Mouse (Mus musculus) liver, embryonic 14.5 days (tissue): ENCODE measurements at regions not wholly inside any gene's neighbourhood (a gene's known extent, or its start where the extent isn't known, plus 50 kb on each side); places are given as distances from the start of the nearest gene placed in this dataset.

Source experiments
- ATAC-seq: fragments of 200-750 bp; cut with Nextera tagmentation; 2 replicates; pipeline ENCODE4 v1.8.0; 2017; ENCODE audit warnings: moderate number of reproducible peaks, mild to moderate bottlenecking, moderate library complexity; ENCODE audit not compliant: insufficient read depth
- DNase-seq, 3 experiments: peaks; one replicate each; pipeline ENCODE4 v3.0.0-alpha.2; 2012 to 2013; ENCODE audit warnings: low read depth in 3 of 3, low spot score in 3 of 3
- H3K27ac ChIP-seq: fragments of 300-500 bp; sonication (generic); 2 replicates; pipeline ENCODE4 v1.5.1; 2014; ENCODE audit warnings: moderate library complexity, mild to moderate bottlenecking, control low read depth, inconsistent platforms
- H3K27me3 ChIP-seq: fragments of 300-500 bp; sonication (generic); 2 replicates; pipeline ENCODE4 v1.6.1; 2014; ENCODE audit warnings: mild to moderate bottlenecking, low read length, moderate library complexity; ENCODE audit not compliant: control insufficient read depth, insufficient read depth
- H3K36me3 ChIP-seq: fragments of 300-500 bp; sonication (generic); replicated peaks from 2 replicates; pipeline ENCODE4 v1.6.1; 2014; ENCODE audit warnings: low read depth; ENCODE audit not compliant: control insufficient read depth, insufficient read depth
- H3K4me1 ChIP-seq, 2 experiments: fragments of 200-500 bp in 1 of 2; fragments of 300-500 bp in 1 of 2; sonication (generic) in 1 of 2; replicated peaks; 2 replicates each; pipeline ENCODE4 v1.6.1; 2012 to 2014; ENCODE audit warnings: antibody characterized with exemption in 1 of 2, inconsistent platforms in 1 of 2, low read length in 1 of 2; ENCODE audit not compliant: control insufficient read depth in 2 of 2, insufficient read depth in 2 of 2
- H3K4me2 ChIP-seq: fragments of 300-500 bp; sonication (generic); 2 replicates; pipeline ENCODE4 v1.6.1; 2014; ENCODE audit warnings: low read depth, mild to moderate bottlenecking, control low read depth, moderate library complexity
- H3K4me3 ChIP-seq, 2 experiments: fragments of 200-500 bp in 1 of 2; fragments of 300-500 bp in 1 of 2; sonication (generic) in 1 of 2; 2 replicates each; pipeline ENCODE4 v1.5.1; 2012 to 2014; ENCODE audit warnings: low read depth in 2 of 2, low read length in 2 of 2, mild to moderate bottlenecking in 2 of 2, control low read depth in 1 of 2, inconsistent platforms in 1 of 2, moderate library complexity in 1 of 2; ENCODE audit not compliant: insufficient read depth in 1 of 2
- H3K9ac ChIP-seq: fragments of 300-500 bp; sonication (generic); replicated peaks from 2 replicates; pipeline ENCODE4 v1.6.1; 2014; ENCODE audit warnings: mild to moderate bottlenecking, control low read depth, moderate library complexity
- H3K9me3 ChIP-seq: fragments of 300-500 bp; sonication (generic); 2 replicates; pipeline ENCODE4 v1.6.1; 2016; ENCODE audit warnings: low read length, mixed read lengths; ENCODE audit not compliant: control insufficient read depth
- CTCF ChIP-seq: IDR thresholded peaks from 2 replicates; pipeline ENCODE4 v1.5.1; 2016; ENCODE audit warnings: antibody characterized with exemption, low read depth, control low read depth
- EP300 ChIP-seq: IDR thresholded peaks from 2 replicates; pipeline ENCODE4 v1.6.1; 2016; ENCODE audit warnings: antibody characterized with exemption, low read depth
- WGBS: fragments of 180-500 bp; shearing (Covaris S2); extraction: QIAGEN DNeasy Blood & Tissue Kit; methylation state at CpG from one replicate; pipeline ENCODE4 v1.1.7; 2014; ENCODE audit not compliant: insufficient replicate concordance; 5-methylcytosine and 5-hydroxymethylcytosine counted together

DNA sequence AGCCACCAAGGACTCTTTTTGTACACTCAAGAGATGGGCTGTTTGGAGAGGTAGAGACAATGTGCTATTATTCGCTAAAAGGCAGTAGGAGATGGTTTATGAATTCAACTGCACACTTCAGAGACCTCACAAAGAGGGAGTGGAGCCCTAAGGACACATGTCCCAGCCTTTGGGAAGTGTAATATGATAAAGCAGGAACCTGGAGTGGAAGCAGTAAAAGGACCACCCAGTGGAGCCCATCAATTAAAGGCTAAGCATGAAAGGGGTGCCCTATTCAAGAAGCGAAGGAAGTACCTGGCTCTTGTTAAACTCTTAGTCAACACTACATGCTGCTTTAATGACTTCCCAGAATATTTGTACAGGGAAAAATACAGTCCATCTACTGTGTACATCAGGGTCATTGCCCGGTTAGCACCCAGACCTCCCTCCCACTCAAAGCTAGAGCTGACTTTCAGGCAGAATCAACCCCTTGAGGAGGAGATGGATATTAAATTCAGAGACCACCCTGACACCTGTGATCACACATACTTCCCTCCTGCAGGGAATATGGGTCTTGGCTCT is 135.8 kb upstream of the Foxa2 start:
- Histone ChIP-seq H3K27ac (no peak overlapping the region), H3K27me3 (no peaks in the 10 kb centered on the region), H3K4me2 (no peak overlapping the region), H3K9ac (no peak overlapping the region), H3K36me3 (no peaks in the 10 kb centered on the region), H3K9me3 (no peaks in the 10 kb centered on the region), H3K4me1 (no peaks in the 10 kb centered on the region), H3K4me3 (no peak overlapping the region)
- DNase-seq (no peak), ATAC-seq (no peak)
- WGBS: 47% methylated on average over 3 of the region's 3 CpGs
- no peak for TF ChIP-seq CTCF
- no peak for TF ChIP-seq EP300

DNA sequence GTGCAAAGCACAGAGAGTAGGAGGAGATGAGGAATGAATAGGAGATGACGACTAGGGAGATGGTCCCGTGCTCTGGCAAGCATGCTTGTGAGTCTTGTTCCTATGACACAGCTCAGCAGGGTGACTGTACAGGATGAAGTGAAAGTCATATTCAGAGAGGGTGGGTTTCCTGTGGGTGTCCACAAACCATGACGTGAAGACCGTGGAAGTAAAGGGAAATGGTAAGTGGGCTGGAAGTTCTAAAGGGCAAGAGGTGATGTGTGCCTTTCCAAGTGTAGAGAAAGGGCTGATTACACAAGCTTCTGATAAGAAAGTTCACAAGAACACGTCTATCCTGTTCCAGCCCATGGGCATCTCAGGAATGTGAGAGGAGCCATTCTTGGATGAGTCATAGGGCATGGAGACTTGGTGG is 138.0 kb upstream of the Foxa2 start:
- no peaks in the 10 kb centered on the region for H3K36me3 ChIP-seq
- no peaks in the 10 kb centered on the region for H3K27me3 ChIP-seq
- H3K4me2 ChIP-seq: no peak overlapping the region
- WGBS: 22% methylated on average over 5 of the region's 5 CpGs
- H3K27ac ChIP-seq: no peak overlapping the region
- no peak overlapping the region for H3K9ac ChIP-seq
- no peaks in the 10 kb centered on the region for H3K9me3 ChIP-seq
- TF ChIP-seq EP300 (no peak), CTCF (no peak)
- DNase-seq: no peak
- no peaks in the 10 kb centered on the region for H3K4me1 ChIP-seq
- no peak for ATAC-seq
- H3K4me3 ChIP-seq: no peak overlapping the region

DNA sequence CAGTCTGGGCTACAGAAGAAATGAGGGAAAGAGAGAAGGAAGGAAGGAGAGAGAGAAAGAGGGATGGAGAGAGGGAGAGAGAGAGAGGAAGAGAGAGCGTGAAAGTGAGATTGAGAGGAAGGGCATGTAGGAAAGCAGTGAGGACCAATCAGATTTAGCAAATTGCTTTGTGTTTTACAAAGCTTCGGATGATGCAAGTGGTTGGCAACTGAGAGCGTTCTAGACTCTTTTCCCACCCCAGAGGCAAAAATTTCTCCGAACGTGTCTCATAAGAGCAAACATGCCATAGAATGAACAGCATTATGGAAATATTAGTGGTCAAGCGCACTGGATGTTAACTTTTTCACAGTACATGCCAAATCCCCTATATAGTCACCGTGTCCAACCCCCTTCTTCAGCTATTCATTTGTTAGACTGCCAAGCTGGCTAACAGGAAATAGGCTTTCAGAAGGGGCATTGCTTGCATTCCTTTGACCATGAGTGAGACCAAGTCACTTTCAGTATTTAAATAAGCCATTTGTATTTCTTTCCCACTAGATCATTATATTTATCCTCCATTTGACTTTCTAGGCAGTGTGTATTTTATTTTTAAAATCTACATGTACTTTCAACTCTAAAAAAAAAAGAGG is 139.7 kb upstream of the Foxa2 start:
- Histone ChIP-seq H3K4me1 (no peaks in the 10 kb centered on the region), H3K27me3 (no peaks in the 10 kb centered on the region), H3K4me2 (no peak overlapping the region), H3K4me3 (no peak overlapping the region), H3K27ac (no peak overlapping the region), H3K36me3 (no peaks in the 10 kb centered on the region), H3K9ac (no peak overlapping the region), H3K9me3 (no peaks in the 10 kb centered on the region)
- 62% methylated on average over 7 of the region's 7 CpGs for WGBS
- ATAC-seq (no peak), DNase-seq (no peak)
- TF ChIP-seq EP300 (no peak), CTCF (no peak)

DNA sequence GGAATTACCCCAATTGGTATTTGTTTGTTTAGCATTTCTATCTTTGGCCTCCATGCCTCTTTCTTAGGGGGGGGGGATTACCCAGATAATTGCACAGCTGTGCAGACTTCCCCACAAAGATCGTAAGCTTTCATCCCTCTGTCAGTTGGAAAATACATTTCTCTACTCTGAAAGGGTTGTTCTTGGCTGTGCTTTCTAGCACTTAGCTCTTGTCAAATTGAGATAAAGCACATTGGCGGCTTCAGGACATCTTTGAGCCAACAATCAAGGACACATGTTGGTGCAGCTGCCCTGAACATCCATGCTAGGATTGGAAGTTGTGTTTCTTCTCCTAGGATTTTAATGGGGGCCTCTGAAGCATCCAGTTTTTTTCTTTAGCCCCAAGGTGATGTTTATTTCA is 142.1 kb upstream of the Foxa2 start:
- Histone ChIP-seq H3K4me2 (no peak overlapping the region), H3K36me3 (no peaks in the 10 kb centered on the region), H3K4me3 (no peak overlapping the region), H3K9ac (no peak overlapping the region), H3K27ac (no peak overlapping the region), H3K27me3 (no peaks in the 10 kb centered on the region), H3K4me1 (no peaks in the 10 kb centered on the region), H3K9me3 (no peaks in the 10 kb centered on the region)
- DNase-seq (no peak), ATAC-seq (no peak)
- no peak for TF ChIP-seq EP300
- TF ChIP-seq CTCF: no peak
- WGBS: 43% methylated on average over 2 of the region's 2 CpGs

DNA sequence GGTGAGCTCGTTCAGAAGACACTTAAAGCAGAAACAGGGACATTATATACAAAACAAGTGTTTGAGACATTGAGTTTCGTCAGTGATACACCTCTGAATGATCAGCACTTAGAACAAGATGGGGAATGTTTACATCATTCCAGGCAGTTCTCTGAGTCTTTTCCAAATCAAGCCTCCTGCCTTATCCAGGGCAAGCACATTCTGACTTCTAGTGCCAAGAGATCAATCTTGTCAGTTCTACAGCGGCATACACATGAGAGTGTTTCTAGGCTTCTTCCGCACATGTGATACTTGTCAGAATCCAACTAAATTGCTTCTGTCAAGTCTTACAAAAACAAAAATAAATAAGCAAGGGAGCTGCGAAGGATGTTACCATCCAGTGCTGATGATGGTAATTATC is 142.5 kb upstream of the Foxa2 start:
- DNase-seq: no peak
- no peak for ATAC-seq

More for the DNA sequence above, 142.5 kb upstream of the Foxa2 start:
- Histone ChIP-seq H3K36me3 (no peaks in the 10 kb centered on the region), H3K9ac (no peak overlapping the region), H3K4me3 (no peak overlapping the region), H3K27ac (no peak overlapping the region), H3K27me3 (no peaks in the 10 kb centered on the region), H3K4me2 (no peak overlapping the region), H3K4me1 (no peaks in the 10 kb centered on the region), H3K9me3 (no peaks in the 10 kb centered on the region)
- 48% methylated on average over 5 of the region's 5 CpGs for WGBS
- no peak for TF ChIP-seq CTCF
- no peak for TF ChIP-seq EP300
